Mouse (Mus musculus): Measurements from ENCODE around the gene Fsip1. TPM values are rescaled to one million over a fixed set of nuclear protein-coding genes. Genes with fewer than 3 reads are reported as not detected.

Gene Fsip1
- polyA plus RNA-seq, 1 experiment from 2014 or later = 0.79 TPM

DNA sequence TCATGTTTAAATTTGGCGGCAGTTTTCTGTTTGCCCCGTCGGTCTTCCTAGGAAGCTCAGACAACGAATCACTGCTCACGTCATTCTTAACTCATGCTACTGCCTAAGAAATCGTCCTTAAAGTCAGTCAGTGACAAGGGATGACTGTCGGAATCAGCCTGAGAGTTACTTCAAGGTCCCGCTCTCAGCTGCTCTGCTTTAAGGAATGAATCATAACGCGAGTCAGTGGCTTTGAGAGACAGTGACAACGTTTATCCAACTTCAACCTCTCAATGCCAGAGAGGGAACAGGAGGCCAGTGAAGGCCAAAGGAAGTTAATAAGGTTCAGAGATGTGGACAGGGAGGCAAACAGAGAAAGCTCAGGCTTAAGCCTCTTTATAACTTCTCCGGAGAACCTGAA, 7.8 kb downstream of the Fsip1 start:
- H3K9ac ChIP-seq = no peak overlapping the region
- no peaks in the 10 kb centered on the region for H3K9me3 ChIP-seq
- no peaks in the 10 kb centered on the region for H3K4me1 ChIP-seq
- no peak overlapping the region for H3K27ac ChIP-seq
- H3K4me2 ChIP-seq = no peak overlapping the region
- H3K36me3 ChIP-seq = no peaks in the 10 kb centered on the region
- no peak for ATAC-seq (ENCODE audit: insufficient number of reproducible peaks, insufficient read depth, low FRiP score, low TSS enrichment, low read depth)
- H3K4me3 ChIP-seq = no peak overlapping the region
- WGBS = 71% methylated on average over 12 of the region's 12 CpGs
- H3K27me3 ChIP-seq = no peaks in the 10 kb centered on the region

- 33% methylated on average over 2 of the region's 2 CpGs for WGBS
- Histone ChIP-seq H3K27ac (no peak overlapping the region), H3K9ac (no peak overlapping the region), H3K4me1 (no peaks in the 10 kb centered on the region), H3K4me3 (no peak overlapping the region), H3K4me2 (no peak overlapping the region), H3K36me3 (no peaks in the 10 kb centered on the region), H3K9me3 (no peaks in the 10 kb centered on the region), H3K27me3 (no peaks in the 10 kb centered on the region)
- ATAC-seq (ENCODE audit: insufficient number of reproducible peaks, insufficient read depth, low FRiP score, low TSS enrichment, low read depth) = no peak
Measured at GRCm38 (mm10) chr2:118248016-118248415, 8.8 kb downstream of the Fsip1 start.

DNA sequence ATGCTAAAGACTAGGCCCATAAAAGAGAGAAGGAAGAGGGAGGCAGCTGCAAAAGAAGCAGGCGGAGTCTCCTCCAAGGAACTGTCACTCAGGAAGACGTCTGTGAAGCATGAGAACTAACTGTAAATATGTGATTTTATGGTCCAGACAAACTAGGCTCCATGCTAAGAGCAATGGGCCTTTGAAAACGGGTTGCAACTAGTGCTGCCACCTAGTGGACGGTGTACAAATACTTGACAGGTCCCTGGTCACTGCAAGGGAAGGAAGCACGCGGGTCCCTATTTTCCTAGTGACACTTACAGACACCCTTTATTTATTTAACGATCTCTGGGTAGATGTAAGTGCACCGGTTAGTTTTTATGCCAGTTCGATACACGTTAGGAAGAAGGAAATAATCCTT, 10.9 kb downstream of the Fsip1 start:
- H3K9ac ChIP-seq = no peak overlapping the region
- H3K27me3 ChIP-seq = no peaks in the 10 kb centered on the region
- no peak overlapping the region for H3K27ac ChIP-seq
- H3K4me2 ChIP-seq = no peak overlapping the region
- ATAC-seq (ENCODE audit: insufficient number of reproducible peaks, insufficient read depth, low FRiP score, low TSS enrichment, low read depth) = no peak
- no peaks in the 10 kb centered on the region for H3K9me3 ChIP-seq
- no peaks in the 10 kb centered on the region for H3K4me1 ChIP-seq
- 9% methylated on average over 10 of the region's 10 CpGs for WGBS
- H3K36me3 ChIP-seq = no peaks in the 10 kb centered on the region
- H3K4me3 ChIP-seq = no peak overlapping the region

GRCm38 (mm10) chr2:118236196-118236595, 20.6 kb downstream of the Fsip1 start:
- Histone ChIP-seq H3K36me3 (no peaks in the 10 kb centered on the region), H3K9me3 (no peaks in the 10 kb centered on the region), H3K4me2 (no peak overlapping the region), H3K9ac (no peak overlapping the region), H3K4me1 (peaks cover 11% of the 10 kb centered on the region), H3K4me3 (no peak overlapping the region), H3K27me3 (no peaks in the 10 kb centered on the region), H3K27ac (no peak overlapping the region)
- no peak for ATAC-seq (ENCODE audit: insufficient number of reproducible peaks, insufficient read depth, low FRiP score, low TSS enrichment, low read depth)
- WGBS = 32% methylated on average over 7 of the region's 7 CpGs

GRCm38 (mm10) chr2:118235614-118236013, 21.2 kb downstream of the Fsip1 start:
- H3K4me2 ChIP-seq = no peak overlapping the region
- H3K4me3 ChIP-seq = no peak overlapping the region
- no peaks in the 10 kb centered on the region for H3K9me3 ChIP-seq
- H3K27ac ChIP-seq = no peak overlapping the region
- ATAC-seq (ENCODE audit: insufficient number of reproducible peaks, insufficient read depth, low FRiP score, low TSS enrichment, low read depth) = no peak
- no peaks in the 10 kb centered on the region for H3K27me3 ChIP-seq
- H3K36me3 ChIP-seq = no peaks in the 10 kb centered on the region
- 0 out of 2 replicates have a peak overlapping the region, but pooled peaks have one; percentile 11 for H3K9ac ChIP-seq
- WGBS = 53% methylated on average over 3 of the region's 3 CpGs
- H3K4me1 ChIP-seq = peaks cover 11% of the 10 kb centered on the region

DNA sequence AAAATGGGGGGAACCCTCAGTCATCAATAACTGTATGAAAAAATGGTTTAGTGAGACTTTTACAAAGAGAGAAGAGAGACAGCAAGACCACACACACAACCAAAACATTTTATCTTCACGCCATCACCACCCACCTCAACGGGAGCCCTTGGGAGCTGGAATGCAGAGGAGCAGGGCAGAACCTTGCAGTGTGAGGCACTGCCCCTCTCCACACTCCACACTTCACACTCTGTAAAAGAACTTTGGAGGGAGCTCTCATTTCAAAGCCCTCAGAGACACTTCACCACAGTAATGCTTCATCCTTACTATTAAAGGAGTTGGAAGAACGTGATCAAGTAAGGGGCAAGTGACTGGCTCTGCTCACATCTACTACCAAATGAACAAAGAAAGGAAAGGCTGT, 26.2 kb downstream of the Fsip1 start:
- no peak overlapping the region for H3K4me3 ChIP-seq
- H3K27ac ChIP-seq = no peak overlapping the region
- H3K36me3 ChIP-seq = no peaks in the 10 kb centered on the region
- 74% methylated on average over 3 of the region's 3 CpGs for WGBS
- no peak overlapping the region for H3K9ac ChIP-seq
- H3K4me2 ChIP-seq = no peak overlapping the region
- no peaks in the 10 kb centered on the region for H3K9me3 ChIP-seq
- peaks cover 9% of the 10 kb centered on the region for H3K4me1 ChIP-seq
- H3K27me3 ChIP-seq = no peaks in the 10 kb centered on the region
- ATAC-seq (ENCODE audit: insufficient number of reproducible peaks, insufficient read depth, low FRiP score, low TSS enrichment, low read depth) = no peak

GRCm38 (mm10) chr2:118228486-118229079, 28.2 kb downstream of the Fsip1 start:
- H3K9me3 ChIP-seq = no peaks in the 10 kb centered on the region
- H3K27ac ChIP-seq = no peak overlapping the region
- no peak for ATAC-seq (ENCODE audit: insufficient number of reproducible peaks, insufficient read depth, low FRiP score, low TSS enrichment, low read depth)
- H3K4me2 ChIP-seq = no peak overlapping the region
- no peak overlapping the region for H3K4me3 ChIP-seq
- no peaks in the 10 kb centered on the region for H3K36me3 ChIP-seq
- no peaks in the 10 kb centered on the region for H3K27me3 ChIP-seq
- peaks cover 21% of the 10 kb centered on the region for H3K4me1 ChIP-seq
- H3K9ac ChIP-seq = no peak overlapping the region
- WGBS = 86% methylated on average over 4 of the region's 4 CpGs

DNA sequence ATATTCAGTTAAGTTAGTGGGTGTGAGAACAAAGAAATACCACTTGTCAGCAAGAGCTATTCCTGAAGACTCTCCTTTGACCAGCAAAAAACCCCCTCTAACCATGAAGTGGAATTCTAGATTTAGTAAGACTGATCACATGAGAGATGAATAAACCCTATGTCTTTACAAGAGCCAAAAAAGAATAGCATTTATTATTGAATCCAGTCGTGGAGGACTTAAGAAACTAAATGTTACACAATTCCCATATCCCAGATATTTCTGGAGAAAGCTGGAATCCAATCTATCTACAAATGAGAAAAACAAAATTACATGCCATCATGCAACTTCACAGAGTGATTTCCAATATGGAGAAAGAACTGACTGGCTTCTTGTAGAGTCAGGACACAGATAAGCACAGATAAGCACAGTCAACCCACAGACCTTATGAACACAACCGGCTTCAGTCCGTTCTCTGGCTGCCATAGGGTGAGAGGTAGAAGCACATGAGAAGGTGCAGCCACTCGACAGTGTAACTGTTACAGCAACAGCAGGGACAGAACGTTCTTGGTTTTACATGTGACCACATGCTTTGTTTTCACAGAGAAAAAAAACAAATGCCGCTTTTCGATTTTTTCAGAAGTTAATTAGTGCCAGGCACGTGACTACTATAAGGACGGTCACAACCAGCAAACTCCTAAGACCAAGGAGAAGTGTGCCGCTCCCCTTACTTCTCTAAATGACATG, 31.3 kb downstream of the Fsip1 start:
- Histone ChIP-seq H3K36me3 (no peaks in the 10 kb centered on the region), H3K9me3 (no peaks in the 10 kb centered on the region), H3K9ac (no peak overlapping the region), H3K4me1 (peaks cover 25% of the 10 kb centered on the region), H3K4me2 (no peak overlapping the region), H3K27ac (no peak overlapping the region), H3K27me3 (no peaks in the 10 kb centered on the region), H3K4me3 (no peak overlapping the region)
- no peak for ATAC-seq (ENCODE audit: insufficient number of reproducible peaks, insufficient read depth, low FRiP score, low TSS enrichment, low read depth)
- 65% methylated on average over 10 of the region's 10 CpGs for WGBS

DNA sequence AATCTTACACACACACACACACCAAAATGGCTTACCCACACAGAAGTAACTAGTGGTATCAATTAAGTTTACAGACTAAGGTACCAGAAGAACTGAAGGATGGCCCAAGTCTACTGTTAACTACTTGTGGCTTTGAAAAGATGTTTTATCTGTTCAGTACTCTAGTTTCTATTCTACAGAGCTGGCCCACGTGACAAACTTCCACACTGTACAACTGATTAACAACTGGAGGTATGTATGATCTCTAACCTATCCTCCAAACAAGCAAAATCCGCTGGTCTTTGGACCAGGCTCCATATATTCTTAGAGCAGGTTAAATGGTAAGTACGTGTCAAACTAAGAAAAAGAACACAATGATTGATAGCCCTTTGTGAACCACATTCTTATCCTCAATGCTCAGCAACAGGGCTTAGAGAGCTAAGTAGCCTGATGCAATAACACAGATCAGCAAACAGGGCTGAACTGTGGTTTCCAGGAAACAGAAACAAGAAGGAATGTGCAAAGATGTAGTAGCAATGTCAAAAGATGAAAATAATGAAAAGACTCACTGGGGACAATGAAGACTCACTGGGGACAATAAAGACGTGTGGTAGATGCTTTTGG, 38.7 kb downstream of the Fsip1 start:
- Histone ChIP-seq H3K4me2 (no peak overlapping the region), H3K27ac (no peak overlapping the region), H3K9me3 (no peaks in the 10 kb centered on the region), H3K36me3 (no peaks in the 10 kb centered on the region), H3K27me3 (no peaks in the 10 kb centered on the region), H3K4me3 (no peak overlapping the region), H3K9ac (no peak overlapping the region), H3K4me1 (0 out of 2 replicates have a peak, but pooled peaks cover 4% of the 10 kb centered on the region)
- WGBS = 69% methylated on average over 4 of the region's 4 CpGs
- no peak for ATAC-seq (ENCODE audit: insufficient number of reproducible peaks, insufficient read depth, low FRiP score, low TSS enrichment, low read depth)

GRCm38 (mm10) chr2:118209712-118210111, 47.1 kb downstream of the Fsip1 start:
- peaks cover 11% of the 10 kb centered on the region for H3K4me1 ChIP-seq
- no peaks in the 10 kb centered on the region for H3K9me3 ChIP-seq
- ATAC-seq (ENCODE audit: insufficient number of reproducible peaks, insufficient read depth, low FRiP score, low TSS enrichment, low read depth) = no peak
- H3K27ac ChIP-seq = no peak overlapping the region
- H3K9ac ChIP-seq = no peak overlapping the region
- H3K36me3 ChIP-seq = no peaks in the 10 kb centered on the region
- H3K4me2 ChIP-seq = no peak overlapping the region
- no peaks in the 10 kb centered on the region; the same call in 1 of the 2 replicates for H3K27me3 ChIP-seq
- 78% methylated on average over 5 of the region's 5 CpGs for WGBS
- H3K4me3 ChIP-seq = no peak overlapping the region

GRCm38 (mm10) chr2:118208651-118209050, 48.1 kb downstream of the Fsip1 start:
- H3K4me3 ChIP-seq = no peak overlapping the region
- H3K4me2 ChIP-seq = no peak overlapping the region
- no peaks in the 10 kb centered on the region; the same call in 1 of the 2 replicates for H3K27me3 ChIP-seq
- no peaks in the 10 kb centered on the region for H3K36me3 ChIP-seq
- no peak overlapping the region for H3K27ac ChIP-seq
- no peak overlapping the region for H3K9ac ChIP-seq
- ATAC-seq (ENCODE audit: insufficient number of reproducible peaks, insufficient read depth, low FRiP score, low TSS enrichment, low read depth) = no peak
- H3K4me1 ChIP-seq = peaks cover 20% of the 10 kb centered on the region
- WGBS = 45% methylated on average over 5 of the region's 5 CpGs
- no peaks in the 10 kb centered on the region for H3K9me3 ChIP-seq
